Mouse (Mus musculus) layer of hippocampus, adult 8-10 months (tissue): ENCODE data around the gene Shq1. TPM values are rescaled to one million over a fixed set of nuclear protein-coding genes. Genes with fewer than 3 reads are reported as not detected.

Source experiments
- DNase-seq, 2 experiments: peaks; one replicate each; pipeline ENCODE4 v3.0.0; 2022; ENCODE audit warnings: low spot score in 2 of 2
- total RNA-seq, 4 experiments: library from RNA; stranded (reverse); gene quantifications; 2 replicates each; pipeline ENCODE4 v1.2.4; 2022

Shq1 gene
- total RNA-seq, 4 experiments from 2014 or later, result 4.5 to 6.7 (median 5.6) TPM

- no peak for DNase-seq
Observed at GRCm38 (mm10) chr6:100537042-100537441, 133.9 kb downstream of the Shq1 start.

GRCm38 (mm10) chr6:100533364-100533763, 137.6 kb downstream of the Shq1 start:
- no peak for DNase-seq

GRCm38 (mm10) chr6:100532326-100532725, 138.6 kb downstream of the Shq1 start:
- DNase-seq, result no peak

DNA sequence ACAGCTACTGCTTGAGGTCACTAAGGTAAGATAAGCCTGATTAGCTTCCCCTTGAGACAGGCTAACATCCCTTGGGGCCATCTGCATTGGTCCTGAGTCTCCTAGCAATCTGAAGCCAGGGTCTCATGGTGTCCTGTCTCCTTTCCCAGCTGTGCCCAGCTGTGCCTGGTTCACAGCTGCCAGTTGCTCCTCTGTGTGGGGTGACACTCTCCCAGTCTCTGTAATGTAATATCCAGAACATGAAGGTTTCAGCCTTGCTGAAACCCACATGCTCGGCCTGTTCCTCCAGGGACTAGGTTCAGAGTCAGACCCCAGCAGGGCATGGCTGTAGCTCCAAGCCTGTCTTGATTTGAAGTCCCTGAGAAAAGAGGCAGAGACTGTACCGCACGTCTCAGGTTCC, 141.3 kb downstream of the Shq1 start:
- no peak for DNase-seq

DNA sequence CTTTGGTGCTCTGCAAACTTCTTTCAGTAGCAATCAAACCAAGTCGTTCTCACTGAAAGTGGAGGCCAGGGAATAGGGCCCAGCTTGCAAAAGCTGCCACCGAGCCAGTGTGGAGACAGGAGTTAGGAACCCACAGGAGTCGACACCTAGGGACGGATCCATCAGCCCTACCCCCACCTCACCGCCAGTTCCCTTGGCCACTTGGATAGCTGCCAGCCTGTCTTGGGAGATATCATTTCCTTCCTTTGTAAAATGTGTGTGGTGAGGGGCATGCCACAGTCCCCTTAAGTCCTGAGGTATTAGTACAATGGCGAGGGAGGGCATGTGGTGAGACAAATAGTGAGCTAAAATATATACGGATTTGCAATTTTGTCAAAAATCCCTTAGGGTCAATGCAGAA, 142.4 kb downstream of the Shq1 start:
- DNase-seq, result no peak

DNA sequence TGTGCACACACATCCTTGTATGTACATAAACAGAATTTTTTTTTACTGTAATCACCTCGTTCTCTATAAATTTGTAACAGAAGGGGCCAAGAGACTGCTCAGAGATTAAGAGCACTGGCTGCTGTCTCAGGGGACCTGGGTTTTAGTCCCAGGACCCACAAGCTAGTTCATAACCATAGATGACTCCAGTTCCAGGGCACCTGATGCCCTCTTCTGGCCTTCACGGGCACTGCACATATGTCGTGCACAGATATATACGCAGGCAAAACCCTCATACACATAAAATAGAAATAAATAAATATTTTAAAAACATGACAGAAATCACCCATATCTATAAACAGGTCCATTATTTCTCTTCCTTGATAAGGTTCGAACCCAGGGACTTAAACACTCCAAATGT, 143.0 kb downstream of the Shq1 start:
- no peak for DNase-seq

DNA sequence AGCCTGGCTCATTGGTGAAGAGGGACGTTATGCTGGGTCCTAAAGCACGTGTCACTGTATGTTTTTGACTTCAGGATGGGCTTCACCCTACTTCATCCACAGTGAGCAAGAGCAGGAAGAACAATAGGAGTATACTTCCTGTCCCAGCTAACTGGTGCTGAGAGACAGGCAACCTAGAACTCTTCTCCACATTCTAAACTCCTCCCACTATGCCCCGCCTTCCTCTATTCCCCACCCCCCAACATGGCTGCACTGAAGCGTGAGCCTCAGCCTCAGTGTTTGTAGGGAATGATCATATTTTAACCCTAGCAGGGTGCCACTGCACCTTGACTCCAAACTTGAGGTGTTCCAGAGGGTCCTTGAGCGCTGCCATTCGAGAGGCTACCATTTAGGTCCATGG, 143.8 kb downstream of the Shq1 start:
- DNase-seq, result no peak

- DNase-seq, result no peak
Observed at GRCm38 (mm10) chr6:100526066-100526465, 144.9 kb downstream of the Shq1 start.

DNA sequence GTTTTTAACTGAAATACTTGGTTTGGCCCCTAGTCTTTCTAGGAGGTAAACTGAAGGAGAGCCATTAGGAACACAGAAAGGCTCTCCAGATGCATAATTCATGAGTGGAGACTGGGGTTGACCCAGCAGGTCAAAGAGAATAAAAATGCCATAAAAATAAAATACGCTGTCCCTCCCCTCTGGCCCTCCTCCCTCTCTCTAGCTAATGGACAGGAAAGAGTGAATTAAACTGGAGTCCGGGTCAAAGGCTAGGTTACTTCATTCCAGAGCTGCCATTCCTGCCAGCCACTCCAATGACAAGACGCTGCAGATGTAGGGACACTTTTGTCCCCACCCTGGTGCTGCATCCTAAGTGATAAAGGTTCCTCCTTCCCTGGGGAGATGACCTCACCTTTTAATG, 145.5 kb downstream of the Shq1 start:
- DNase-seq, result no peak

GRCm38 (mm10) chr6:100522495-100522894, 148.5 kb downstream of the Shq1 start:
- DNase-seq, result no peak

DNA sequence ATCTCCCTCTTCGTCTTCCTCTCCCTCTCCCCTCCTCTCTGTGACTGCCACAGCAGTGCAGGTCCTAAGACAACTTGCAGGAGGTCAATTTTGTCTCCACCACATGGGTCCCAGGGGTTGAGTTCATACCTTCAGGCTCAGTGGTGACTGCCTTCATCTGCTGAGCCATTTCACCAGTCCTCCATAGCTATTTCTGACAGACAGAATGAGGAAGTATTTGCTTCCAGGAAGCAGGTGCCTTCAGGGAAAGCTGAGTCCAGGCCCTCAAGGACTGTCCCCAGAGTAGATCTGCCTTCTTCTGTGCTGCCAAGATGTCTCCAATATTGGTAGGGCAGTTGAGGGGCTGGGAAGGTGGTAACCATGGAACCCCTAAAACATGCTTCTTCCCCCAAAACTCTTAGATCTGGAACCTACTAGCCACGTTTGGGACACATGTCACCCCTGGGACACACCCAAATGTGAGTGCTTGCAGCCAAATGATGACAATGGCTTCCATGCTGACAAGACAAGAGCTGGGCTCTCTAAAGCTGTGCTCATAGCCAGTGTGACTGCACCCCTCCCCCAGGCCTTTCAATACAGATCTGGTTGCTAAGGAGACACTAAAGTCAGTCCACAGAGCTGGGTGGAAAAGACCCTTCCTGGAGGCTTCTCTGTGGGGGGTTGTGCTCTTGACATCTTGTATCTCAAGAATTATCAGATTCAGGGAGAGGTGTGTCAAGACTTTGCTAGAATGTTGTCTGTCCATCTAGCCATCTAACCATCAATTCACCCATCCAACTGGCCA, 149.2 kb downstream of the Shq1 start:
- DNase-seq, result no peak

DNA sequence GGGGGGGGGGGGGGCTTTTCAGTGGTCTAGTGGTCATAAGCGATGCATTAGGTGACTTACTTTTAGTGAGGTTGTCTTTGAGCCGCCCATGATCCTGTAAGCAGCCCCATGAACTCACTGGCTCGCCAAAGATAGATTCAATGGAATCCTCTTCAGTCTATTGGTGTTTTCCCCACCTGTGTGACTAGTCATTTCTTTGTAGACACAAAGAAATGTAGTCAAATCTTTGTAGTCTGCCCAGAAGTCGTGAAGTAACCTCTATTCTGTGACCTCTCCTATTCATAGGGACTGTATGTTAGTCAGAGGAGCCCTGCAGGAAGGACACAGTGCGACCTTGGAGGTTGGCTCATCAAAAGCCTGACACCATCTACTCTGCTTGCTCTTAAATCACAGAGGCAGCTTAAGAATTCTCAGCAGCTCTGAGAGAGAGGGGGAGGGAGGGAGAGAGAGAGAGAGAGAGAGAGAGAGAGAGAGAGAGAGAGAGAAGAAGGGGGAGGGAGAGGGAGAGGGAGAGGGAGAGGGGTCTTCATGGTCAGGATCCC, 150.3 kb downstream of the Shq1 start:
- no peak for DNase-seq

DNA sequence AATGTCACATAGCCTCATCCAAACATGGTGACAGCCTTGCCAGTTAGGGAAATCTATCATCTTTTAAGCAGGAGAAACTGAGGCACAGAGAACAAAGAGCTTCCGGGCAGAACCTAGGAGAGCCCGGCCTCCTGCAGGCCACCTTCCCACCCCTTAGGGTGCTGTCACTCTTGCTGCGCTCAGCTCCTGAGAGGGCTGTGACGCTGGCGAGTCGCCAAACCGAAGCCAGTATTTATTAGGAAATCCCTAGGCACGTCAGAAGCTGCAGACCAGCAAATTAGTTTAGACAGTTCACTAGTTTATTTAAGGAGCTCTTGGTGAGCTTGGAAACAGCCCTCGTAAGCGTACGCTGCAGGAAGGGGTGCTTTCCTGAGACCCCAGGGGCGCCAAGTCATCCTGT, 151.1 kb downstream of the Shq1 start:
- no peak for DNase-seq

Other genes with a start within 250 kb of the Shq1 start
- gene Gxylt2, start 33.6 kb upstream of the Shq1 start, total RNA-seq, result 1 to 10 TPM; 1.9 to 2.5 (median 2.0) TPM
- 10 to 100 TPM; 69.0 to 88.8 (median 78.9) TPM for gene Ppp4r2, start 162.5 kb upstream of the Shq1 start, total RNA-seq